Mouse (Mus musculus) heart, postnatal 10 days (tissue): Measurements from ENCODE around the gene Actn4. TPM values are rescaled to one million over a fixed set of nuclear protein-coding genes. Genes with fewer than 3 reads are reported as not detected.

Source experiments
- DNase-seq, 2 experiments: peaks; one replicate each; pipeline ENCODE4 v3.0.0; 2021
- intact Hi-C: fragments of 180-260 bp; cut with DNase I; formaldehyde crosslinking; loops from one replicate; pipeline ENCODE4 v1.15.1; 2025
- total RNA-seq, 2 experiments: library from RNA; stranded (reverse); gene quantifications; 2 replicates each; pipeline ENCODE4 v1.2.3; 2021

The Actn4 gene
- total RNA-seq, 2 experiments from 2014 or later, result 173 to 174 TPM

GRCm38 (mm10) chr7:28931032-28931694 is 31.0 kb downstream of the Actn4 start:
- no peak for DNase-seq
- intact Hi-C loops, result no loop called here

GRCm38 (mm10) chr7:28930320-28931031 is 31.7 kb downstream of the Actn4 start:
- intact Hi-C loops, result no loop called here
- no peak for DNase-seq

- intact Hi-C loops, result no loop called here
- no peak for DNase-seq
These were observed 32.8 kb downstream of the Actn4 start for GRCm38 (mm10) chr7:28929381-28929780.

GRCm38 (mm10) chr7:28926172-28926571 is 36.0 kb downstream of the Actn4 start:
- intact Hi-C loops, result no loop called here
- DNase-seq, result no peak

- intact Hi-C loops, result no loop called here
- DNase-seq, result peak; percentile 86 to 89
These were observed 36.8 kb downstream of the Actn4 start for GRCm38 (mm10) chr7:28925317-28925716.

GRCm38 (mm10) chr7:28924802-28925201 is 37.3 kb downstream of the Actn4 start:
- DNase-seq, result peak in 1 of 2 experiments; percentile 40
- intact Hi-C loops, result loop anchor here (5.0 kb wide), 1 partner anchor 112 kb away; no protein-coding TSS in a partner anchor

GRCm38 (mm10) chr7:28923865-28924291 is 38.3 kb downstream of the Actn4 start:
- intact Hi-C loops, result loop anchor here (5.0 kb wide), 1 partner anchor 113 kb away; no protein-coding TSS in a partner anchor
- DNase-seq, result peak; percentile 60 to 65

- DNase-seq, result no peak
- intact Hi-C loops, result loop anchor here (5.0 kb wide), 1 partner anchor 115 kb away; no protein-coding TSS in a partner anchor
These were observed 39.5 kb downstream of the Actn4 start for GRCm38 (mm10) chr7:28922606-28923005.

- intact Hi-C loops, result loop anchor here (5.0 kb wide), 1 partner anchor 115 kb away; no protein-coding TSS in a partner anchor
- no peak for DNase-seq
These were observed 40.2 kb downstream of the Actn4 start for GRCm38 (mm10) chr7:28921722-28922465.

- no peak for DNase-seq
- intact Hi-C loops, result loop anchor here (5.0 kb wide), 1 partner anchor 116 kb away; no protein-coding TSS in a partner anchor
These were observed 41.0 kb downstream of the Actn4 start for GRCm38 (mm10) chr7:28921178-28921577.

- DNase-seq, result peak; percentile 90 to 92
- intact Hi-C loops, result loop anchor here (5.0 kb wide), 1 partner anchor 117 kb away; no protein-coding TSS in a partner anchor
These were observed 42.3 kb downstream of the Actn4 start for GRCm38 (mm10) chr7:28919815-28920214.

GRCm38 (mm10) chr7:28918540-28918939 is 43.6 kb downstream of the Actn4 start:
- DNase-seq, result no peak
- intact Hi-C loops, result no loop called here

- DNase-seq, result peak; percentile 67 to 72
- intact Hi-C loops, result no loop called here
These were observed 44.4 kb downstream of the Actn4 start for GRCm38 (mm10) chr7:28917503-28918426.

- intact Hi-C loops, result no loop called here
- DNase-seq, result no peak
These were observed 45.6 kb downstream of the Actn4 start for GRCm38 (mm10) chr7:28916491-28916890.

- intact Hi-C loops, result no loop called here
- DNase-seq, result no peak
These were observed 49.0 kb downstream of the Actn4 start for GRCm38 (mm10) chr7:28913171-28913570.

- intact Hi-C loops, result no loop called here
- peak; percentile 77 to 80 for DNase-seq
These were observed 50.5 kb downstream of the Actn4 start for GRCm38 (mm10) chr7:28911632-28912031.

- no peak for DNase-seq
- intact Hi-C loops, result loop anchor here (10.0 kb wide), 1 partner anchor 128 kb away; no protein-coding TSS in a partner anchor
These were observed 54.9 kb downstream of the Actn4 start for GRCm38 (mm10) chr7:28907195-28907594.

GRCm38 (mm10) chr7:28903778-28904177 is 58.4 kb downstream of the Actn4 start:
- intact Hi-C loops, result loop anchor here (10.0 kb wide), 1 partner anchor 131 kb away; no protein-coding TSS in a partner anchor
- DNase-seq, result no peak

- no peak for DNase-seq
- intact Hi-C loops, result loop anchor here (10.0 kb wide), 1 partner anchor 132 kb away; no protein-coding TSS in a partner anchor
These were observed 59.3 kb downstream of the Actn4 start for GRCm38 (mm10) chr7:28902809-28903208.

GRCm38 (mm10) chr7:28902180-28902579 is 60.0 kb downstream of the Actn4 start:
- DNase-seq, result no peak
- intact Hi-C loops, result loop anchor here (10.0 kb wide), 1 partner anchor 133 kb away; no protein-coding TSS in a partner anchor
